Mouse (Mus musculus): ENCODE results near the gene Pold2. TPM values are rescaled to one million over a fixed set of nuclear protein-coding genes. Genes with fewer than 3 reads are reported as not detected.

The Pold2 gene
- total and polyA plus RNA-seq, 3 experiments, result 136 to 285 (median 205) TPM

DNA sequence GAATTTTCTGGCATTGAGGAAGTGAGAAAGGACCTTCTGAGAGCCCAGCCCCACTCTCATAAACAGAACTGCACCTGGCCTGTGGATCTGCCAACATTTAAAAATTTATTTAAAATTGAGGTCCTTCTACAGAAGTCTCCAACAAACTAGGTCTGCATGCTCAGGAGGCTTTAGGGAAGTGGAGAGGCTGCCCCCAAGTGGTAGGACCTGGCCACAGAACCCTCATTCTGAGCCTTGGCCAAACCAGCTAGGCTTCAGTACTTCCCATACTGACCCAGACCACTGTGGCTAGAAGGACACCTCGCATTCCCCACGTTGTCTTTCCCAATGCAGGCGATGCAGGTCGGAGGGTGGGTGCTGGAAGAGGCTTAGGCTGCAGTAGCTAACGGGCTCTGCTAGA, 34.5 kb upstream of the Pold2 start:
- H3K4me1 ChIP-seq (ENCODE audit: control insufficient read depth in 1 of 2, insufficient read depth in 2 of 2), result peaks cover 4 to 17% of the 10 kb centered on the region in 2 experiments
- no peak overlapping the region for H3K4me3 ChIP-seq (replicated peaks in 1 of 3; ENCODE audit: low read depth in 2 of 3, low read length in 2 of 3, poor library complexity in 1 of 3)
- no peaks in the 10 kb centered on the region for H3K9me3 ChIP-seq (replicated peaks; ENCODE audit: low read length)
- H3K27me3 ChIP-seq (replicated peaks), result peaks cover 5% of the 10 kb centered on the region
- no peak overlapping the region for H3K27ac ChIP-seq (ENCODE audit: insufficient read depth, low read depth)
- H3K9ac ChIP-seq (ENCODE audit: insufficient read depth, low read depth), result no peak overlapping the region
- H3K79me2 ChIP-seq (replicated peaks; ENCODE audit: control insufficient read depth, extremely low read depth, insufficient read depth, poor library complexity, severe bottlenecking), result no peaks in the 10 kb centered on the region
- H3K36me3 ChIP-seq (replicated peaks in 1 of 2; ENCODE audit: control insufficient read depth in 1 of 2, insufficient read depth in 1 of 2, low read length in 1 of 2), result no peaks in the 10 kb centered on the region
- dilution Hi-C loops (cut with MboI; ENCODE audit: extremely low pct_ligation_motif_present, extremely low pct_unique_long_range_greater_than_20kb, low sequenced_read_pairs), result no loop called here
- TF ChIP-seq ZC3H11A (IDR thresholded peaks at IDR 0.05; ENCODE audit: low read depth, low read length) (peak; percentile 53; the same call in 1 of the 2 replicates), IRF4 (IDR thresholded peaks at IDR 0.05; ENCODE audit: low read depth, low read length) (peak; percentile 67), TCF12 (IDR thresholded peaks at IDR 0.05; ENCODE audit: low read depth, low read length) (peak; percentile 20; the same call in 1 of the 2 replicates), ETS1 (conservative IDR thresholded peaks at IDR 0.05; ENCODE audit: low read depth, low read length) (no peak), USF2 (conservative IDR thresholded peaks at IDR 0.05; ENCODE audit: low read depth, low read length) (no peak), EP300 (IDR thresholded peaks at IDR 0.05; ENCODE audit: low read length) (peak; percentile 65), RAD21 (IDR thresholded peaks at IDR 0.05; ENCODE audit: low read depth, low read length) (peak; percentile 92), ZMIZ1 (IDR thresholded peaks at IDR 0.05; ENCODE audit: low read depth, low read length) (no peak), RCOR1 (conservative IDR thresholded peaks at IDR 0.05; ENCODE audit: low read depth, low read length) (no peak), SMC3 (IDR thresholded peaks at IDR 0.05; ENCODE audit: low read depth, low read length) (peak; percentile 93), CHD1 (IDR thresholded peaks at IDR 0.05; ENCODE audit: low read depth, low read length) (0 out of 2 replicates have a peak, but pooled peaks have one; percentile 15), MAFK (IDR thresholded peaks at IDR 0.05; ENCODE audit: insufficient replicate concordance, low read length) (no peak), JUN (IDR thresholded peaks at IDR 0.05; ENCODE audit: insufficient read depth, low read depth, low read length) (no peak), NRF1 (IDR thresholded peaks at IDR 0.05; ENCODE audit: low read depth, low read length) (no peak), MYC (IDR thresholded peaks at IDR 0.05; ENCODE audit: low read depth, low read length) (peak; percentile 60), ELF1 (IDR thresholded peaks at IDR 0.05; ENCODE audit: low read depth, low read length) (no peak), CTCF (conservative IDR thresholded peaks at IDR 0.05 in 1 of 2, IDR thresholded peaks at IDR 0.05 in 1 of 2; ENCODE audit: low read depth in 2 of 2, low read length in 2 of 2) (peak; percentile 38 to 97), HCFC1 (IDR thresholded peaks at IDR 0.05; ENCODE audit: low read depth, low read length) (no peak), E2F4 (IDR thresholded peaks at IDR 0.05; ENCODE audit: insufficient replicate concordance, low read depth, low read length) (no peak)
- peak; percentile 72 for DNase-seq (ENCODE audit: extremely low read depth)
- in situ Hi-C loops (cut with MboI; ENCODE audit: low pct_ligation_motif_present, low pct_unique_long_range_greater_than_20kb, low sequenced_read_pairs), result no loop called here
- no peak overlapping the region for H3K4me2 ChIP-seq (ENCODE audit: insufficient read depth, low read depth, poor library complexity, severe bottlenecking)

DNA sequence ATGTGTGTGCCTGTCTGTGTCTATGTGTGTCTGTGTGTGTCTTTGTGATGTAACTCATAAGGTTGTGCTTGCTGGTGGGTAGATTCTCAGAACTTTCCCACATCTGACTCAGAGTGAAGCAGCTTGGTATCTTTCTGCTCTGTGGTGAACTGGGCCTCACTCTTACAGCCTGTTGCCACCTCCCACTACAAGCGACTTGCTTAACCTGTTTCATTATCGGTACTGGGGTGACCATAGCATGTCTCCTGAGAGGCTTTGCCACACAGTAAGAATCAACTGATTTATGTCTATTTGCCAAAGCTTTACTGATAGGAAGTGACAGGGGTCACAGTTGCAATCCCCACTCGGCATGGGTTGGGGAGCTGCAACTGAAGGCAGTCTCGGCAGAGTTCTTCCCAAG, 30.6 kb upstream of the Pold2 start:
- DNase-seq (ENCODE audit: extremely low read depth), result no peak
- no peak overlapping the region for H3K4me2 ChIP-seq (ENCODE audit: insufficient read depth, low read depth, poor library complexity, severe bottlenecking)
- H3K27ac ChIP-seq (ENCODE audit: insufficient read depth, low read depth), result no peak overlapping the region
- TF ChIP-seq SMC3 (IDR thresholded peaks at IDR 0.05; ENCODE audit: low read depth, low read length), result no peak
- no peak for TF ChIP-seq CTCF (conservative IDR thresholded peaks at IDR 0.05 in 1 of 2, IDR thresholded peaks at IDR 0.05 in 1 of 2; ENCODE audit: low read depth in 2 of 2, low read length in 2 of 2)
- no peak for TF ChIP-seq CHD1 (IDR thresholded peaks at IDR 0.05; ENCODE audit: low read depth, low read length)
- no peak for TF ChIP-seq MAX (IDR thresholded peaks at IDR 0.05; ENCODE audit: low read length)
- TF ChIP-seq POLR2A (IDR thresholded peaks at IDR 0.05; ENCODE audit: low read depth, low read length), result no peak
- no peak for TF ChIP-seq ZNF384 (IDR thresholded peaks at IDR 0.05; ENCODE audit: low read depth, low read length)
- no peak for TF ChIP-seq ZC3H11A (IDR thresholded peaks at IDR 0.05; ENCODE audit: low read depth, low read length)
- no peak for TF ChIP-seq RAD21 (IDR thresholded peaks at IDR 0.05; ENCODE audit: low read depth, low read length)
- no peak for TF ChIP-seq ZMIZ1 (IDR thresholded peaks at IDR 0.05; ENCODE audit: low read depth, low read length)
- no peak for TF ChIP-seq POLR2AphosphoS2 (IDR thresholded peaks at IDR 0.05; ENCODE audit: low read depth, low read length)
- TF ChIP-seq EP300 (IDR thresholded peaks at IDR 0.05; ENCODE audit: low read length), result no peak
- TF ChIP-seq TCF12 (IDR thresholded peaks at IDR 0.05; ENCODE audit: low read depth, low read length), result no peak
- TF ChIP-seq BHLHE40 (IDR thresholded peaks at IDR 0.05; ENCODE audit: low read depth, low read length), result no peak
- no peak for TF ChIP-seq KAT2A (IDR thresholded peaks at IDR 0.05; ENCODE audit: insufficient replicate concordance, low read length)
- TF ChIP-seq JUN (IDR thresholded peaks at IDR 0.05; ENCODE audit: insufficient read depth, low read depth, low read length), result no peak
- TF ChIP-seq ELF1 (IDR thresholded peaks at IDR 0.05; ENCODE audit: low read depth, low read length), result no peak
- no peak for TF ChIP-seq NRF1 (IDR thresholded peaks at IDR 0.05; ENCODE audit: low read depth, low read length)
- no peak for TF ChIP-seq MYC (IDR thresholded peaks at IDR 0.05; ENCODE audit: low read depth, low read length)
- TF ChIP-seq MAFK (IDR thresholded peaks at IDR 0.05; ENCODE audit: insufficient replicate concordance, low read length), result no peak
- H3K36me3 ChIP-seq (replicated peaks in 1 of 2; ENCODE audit: control insufficient read depth in 1 of 2, insufficient read depth in 1 of 2, low read length in 1 of 2), result no peaks in the 10 kb centered on the region
- H3K4me1 ChIP-seq (ENCODE audit: control insufficient read depth in 1 of 2, insufficient read depth in 2 of 2), result peaks cover 4 to 12% of the 10 kb centered on the region in 2 experiments
- no peaks in the 10 kb centered on the region for H3K9me3 ChIP-seq (replicated peaks; ENCODE audit: low read length)
- dilution Hi-C loops (cut with MboI; ENCODE audit: extremely low pct_ligation_motif_present, extremely low pct_unique_long_range_greater_than_20kb, low sequenced_read_pairs), result no loop called here
- H3K4me3 ChIP-seq (replicated peaks in 1 of 3; ENCODE audit: low read depth in 2 of 3, low read length in 2 of 3, poor library complexity in 1 of 3), result no peak overlapping the region
- no peaks in the 10 kb centered on the region for H3K27me3 ChIP-seq (replicated peaks)
- no peaks in the 10 kb centered on the region for H3K79me2 ChIP-seq (replicated peaks; ENCODE audit: control insufficient read depth, extremely low read depth, insufficient read depth, poor library complexity, severe bottlenecking)
- H3K9ac ChIP-seq (ENCODE audit: insufficient read depth, low read depth), result no peak overlapping the region
- in situ Hi-C loops (cut with MboI; ENCODE audit: low pct_ligation_motif_present, low pct_unique_long_range_greater_than_20kb, low sequenced_read_pairs), result no loop called here
